Mouse (Mus musculus): ENCODE results near the gene Rhod. TPM values are rescaled to one million over a fixed set of nuclear protein-coding genes. Genes with fewer than 3 reads are reported as not detected.
A peak's percentile ranks its signal among the peaks of the same experiment; 100 is the strongest.

Gene Rhod
- polyA plus RNA-seq, 1 experiment from 2014 or later = 31.8 TPM

GRCm38 (mm10) chr19:4423021-4423420 lies 16.2 kb downstream of the Rhod start:
- Histone ChIP-seq H3K36me3 (replicated peaks) (peaks cover 46% of the 10 kb centered on the region), H3K27me3 (replicated peaks; ENCODE audit: low read depth, poor library complexity, severe bottlenecking) (no peaks in the 10 kb centered on the region), H3K9me3 (no peaks in the 10 kb centered on the region), H3K4me1 (no peaks in the 10 kb centered on the region), H3K27ac (replicated peaks) (no peak overlapping the region), H3K4me3 (no peak overlapping the region)
- DNase-seq (ENCODE audit: low spot score) = no peak
- WGBS = 78% methylated on average over 3 of the region's 3 CpGs

- Histone ChIP-seq H3K27me3 (replicated peaks; ENCODE audit: low read depth, poor library complexity, severe bottlenecking) (no peaks in the 10 kb centered on the region), H3K4me1 (no peaks in the 10 kb centered on the region), H3K4me3 (no peak overlapping the region), H3K9me3 (no peaks in the 10 kb centered on the region), H3K36me3 (replicated peaks) (peaks cover 46% of the 10 kb centered on the region), H3K27ac (replicated peaks) (no peak overlapping the region)
- no peak for DNase-seq (ENCODE audit: low spot score)
- whole genome bisulfite sequencing = 95% methylated on average over 3 of the region's 3 CpGs
Observed at GRCm38 (mm10) chr19:4422581-4422980, 16.7 kb downstream of the Rhod start.

- Histone ChIP-seq H3K4me1 (no peaks in the 10 kb centered on the region), H3K36me3 (replicated peaks) (peaks cover 31% of the 10 kb centered on the region), H3K27ac (replicated peaks) (no peak overlapping the region), H3K4me3 (no peak overlapping the region), H3K27me3 (replicated peaks; ENCODE audit: low read depth, poor library complexity, severe bottlenecking) (no peaks in the 10 kb centered on the region), H3K9me3 (no peaks in the 10 kb centered on the region)
- no peak for DNase-seq (ENCODE audit: low spot score)
- WGBS = 87% methylated on average over 8 of the region's 8 CpGs
Observed at GRCm38 (mm10) chr19:4420153-4420910, 18.9 kb downstream of the Rhod start.

DNA sequence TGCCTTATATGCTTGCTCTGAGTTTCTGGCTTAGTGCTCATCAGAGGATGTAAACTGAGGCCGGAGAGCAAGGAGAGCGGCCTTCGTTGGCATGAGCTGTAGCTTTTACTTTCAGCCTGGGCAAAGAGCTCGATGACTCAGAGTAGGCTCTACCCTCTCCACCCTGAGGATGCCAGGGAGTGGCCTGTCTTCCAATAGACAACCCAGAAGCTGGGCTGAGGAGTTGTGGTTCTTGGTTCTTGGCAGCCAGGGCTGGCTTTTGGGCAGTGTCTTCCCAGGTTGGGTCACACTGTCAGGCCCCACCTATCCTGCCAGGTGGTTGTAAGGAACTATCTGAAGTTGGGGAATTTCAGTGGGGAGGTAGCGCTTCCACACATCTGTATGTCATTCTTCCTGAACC lies 19.5 kb downstream of the Rhod start:
- no peaks in the 10 kb centered on the region for H3K9me3 ChIP-seq
- no peaks in the 10 kb centered on the region for H3K27me3 ChIP-seq (replicated peaks; ENCODE audit: low read depth, poor library complexity, severe bottlenecking)
- 93% methylated on average over 5 of the region's 5 CpGs for WGBS
- no peak overlapping the region for H3K4me3 ChIP-seq
- H3K4me1 ChIP-seq = no peaks in the 10 kb centered on the region
- H3K36me3 ChIP-seq (replicated peaks) = peaks cover 24% of the 10 kb centered on the region
- no peak for DNase-seq (ENCODE audit: low spot score)
- no peak overlapping the region for H3K27ac ChIP-seq (replicated peaks)

DNA sequence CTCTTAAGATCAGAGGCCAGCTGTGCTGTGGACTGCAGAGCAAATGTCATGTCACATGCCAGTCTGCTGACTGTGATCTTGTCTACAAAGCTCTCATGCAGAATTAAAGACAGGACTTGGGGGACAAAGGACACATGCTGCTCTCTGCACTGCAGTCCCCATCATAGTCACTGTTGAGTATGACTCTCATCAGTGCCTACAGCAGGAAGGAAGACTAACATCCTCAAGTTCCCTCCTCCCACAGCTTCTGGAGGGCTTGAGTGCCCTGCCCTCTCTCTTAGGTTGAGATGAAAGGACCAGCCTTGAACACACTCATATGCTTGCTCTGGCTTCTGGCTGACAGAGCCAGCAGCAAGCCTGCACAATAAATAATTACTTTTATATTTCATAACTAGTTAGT lies 21.5 kb downstream of the Rhod start:
- Histone ChIP-seq H3K27ac (replicated peaks) (no peak overlapping the region), H3K4me1 (no peaks in the 10 kb centered on the region), H3K27me3 (replicated peaks; ENCODE audit: low read depth, poor library complexity, severe bottlenecking) (no peaks in the 10 kb centered on the region), H3K9me3 (no peaks in the 10 kb centered on the region), H3K36me3 (replicated peaks) (peaks cover 17% of the 10 kb centered on the region), H3K4me3 (no peak overlapping the region)
- DNase-seq (ENCODE audit: low spot score) = peak; percentile 5

- Histone ChIP-seq H3K9me3 (no peaks in the 10 kb centered on the region), H3K27me3 (replicated peaks; ENCODE audit: low read depth, poor library complexity, severe bottlenecking) (no peaks in the 10 kb centered on the region), H3K36me3 (replicated peaks) (peaks cover 12% of the 10 kb centered on the region), H3K4me1 (no peaks in the 10 kb centered on the region), H3K4me3 (no peak overlapping the region), H3K27ac (replicated peaks) (no peak overlapping the region)
- WGBS = 0% methylated on average over 1 of the region's 1 CpGs
- peak; percentile 56 for DNase-seq (ENCODE audit: low spot score)
Observed at GRCm38 (mm10) chr19:4417183-4417582, 22.0 kb downstream of the Rhod start.

GRCm38 (mm10) chr19:4414631-4415030 lies 24.6 kb downstream of the Rhod start:
- no peaks in the 10 kb centered on the region for H3K36me3 ChIP-seq (replicated peaks)
- no peak overlapping the region for H3K4me3 ChIP-seq
- DNase-seq (ENCODE audit: low spot score) = peak; percentile 0
- no peaks in the 10 kb centered on the region for H3K27me3 ChIP-seq (replicated peaks; ENCODE audit: low read depth, poor library complexity, severe bottlenecking)
- WGBS = 89% methylated on average over 1 of the region's 1 CpGs
- no peaks in the 10 kb centered on the region for H3K4me1 ChIP-seq
- H3K27ac ChIP-seq (replicated peaks) = no peak overlapping the region
- no peaks in the 10 kb centered on the region for H3K9me3 ChIP-seq

- no peaks in the 10 kb centered on the region for H3K36me3 ChIP-seq (replicated peaks)
- DNase-seq (ENCODE audit: low spot score) = no peak
- no peaks in the 10 kb centered on the region for H3K9me3 ChIP-seq
- 69% methylated on average over 2 of the region's 2 CpGs for WGBS
- H3K27me3 ChIP-seq (replicated peaks; ENCODE audit: low read depth, poor library complexity, severe bottlenecking) = no peaks in the 10 kb centered on the region
- H3K4me3 ChIP-seq = no peak overlapping the region
- no peak overlapping the region for H3K27ac ChIP-seq (replicated peaks)
- no peaks in the 10 kb centered on the region for H3K4me1 ChIP-seq
Observed at GRCm38 (mm10) chr19:4409062-4409461, 30.2 kb downstream of the Rhod start.

GRCm38 (mm10) chr19:4404840-4405239 lies 34.4 kb downstream of the Rhod start:
- Histone ChIP-seq H3K4me3 (no peak overlapping the region), H3K27ac (replicated peaks) (no peak overlapping the region)
- WGBS = 90% methylated on average over 2 of the region's 2 CpGs

DNA sequence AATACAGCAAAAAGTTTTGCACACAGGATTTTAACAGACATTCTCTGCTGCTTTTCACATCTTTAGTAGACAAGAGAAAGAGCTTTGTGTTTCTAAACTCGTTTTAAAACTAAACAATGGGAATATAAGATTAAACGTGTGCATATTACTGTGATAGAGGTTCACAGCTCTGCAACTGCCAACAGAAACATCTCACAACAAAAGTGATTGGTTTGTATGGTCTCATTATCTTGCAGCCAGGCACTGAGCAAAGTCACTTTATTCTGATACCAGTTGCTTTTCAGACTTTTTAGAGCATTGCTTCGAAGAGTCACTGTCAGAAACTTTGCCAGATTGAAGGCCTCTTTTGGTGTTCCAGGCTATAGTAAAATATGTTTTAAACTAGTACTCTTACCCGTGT lies 40.3 kb downstream of the Rhod start:
- no peak for DNase-seq (ENCODE audit: low spot score)
- H3K36me3 ChIP-seq (replicated peaks) = peaks cover under 1% of the 10 kb centered on the region; the same call in 1 of the 2 replicates
- H3K4me3 ChIP-seq = 0 out of 2 replicates have a peak overlapping the region, but pooled peaks have one; percentile 93
- H3K9me3 ChIP-seq = peaks cover 3% of the 10 kb centered on the region; the same call in 1 of the 2 replicates
- peaks cover 5% of the 10 kb centered on the region for H3K27me3 ChIP-seq (replicated peaks; ENCODE audit: low read depth, poor library complexity, severe bottlenecking)
- peaks cover 25% of the 10 kb centered on the region for H3K4me1 ChIP-seq
- 76% methylated on average over 4 of the region's 4 CpGs for WGBS
- no peak overlapping the region for H3K27ac ChIP-seq (replicated peaks)

More at GRCm38 (mm10) chr19:4404840-4405239, 34.4 kb downstream of the Rhod start:
- Histone ChIP-seq H3K27me3 (replicated peaks; ENCODE audit: low read depth, poor library complexity, severe bottlenecking) (no peaks in the 10 kb centered on the region), H3K36me3 (replicated peaks) (no peaks in the 10 kb centered on the region), H3K9me3 (peaks cover 3% of the 10 kb centered on the region; the same call in 1 of the 2 replicates), H3K4me1 (no peaks in the 10 kb centered on the region)
- no peak for DNase-seq (ENCODE audit: low spot score)

DNA sequence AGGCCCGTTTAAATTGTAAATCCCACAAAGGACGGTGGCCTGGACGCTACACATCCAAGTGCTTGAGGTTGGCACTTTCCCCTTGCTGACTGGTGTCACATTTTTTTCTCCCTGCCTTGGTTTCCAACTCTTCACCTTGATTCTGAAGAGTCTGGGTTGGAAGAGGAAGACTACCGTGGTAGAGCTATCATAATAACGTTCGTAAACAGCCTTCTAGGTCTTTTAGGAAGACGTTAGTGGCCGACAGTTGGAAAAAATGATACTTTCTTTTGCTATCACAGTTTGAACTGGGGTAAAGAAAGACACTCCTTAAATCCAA lies 40.6 kb downstream of the Rhod start:
- no peak for DNase-seq (ENCODE audit: low spot score)
- Histone ChIP-seq H3K4me3 (peak overlapping the region; percentile 93), H3K27ac (replicated peaks) (peak overlapping the region; percentile 99), H3K9me3 (peaks cover 3% of the 10 kb centered on the region; the same call in 1 of the 2 replicates), H3K36me3 (replicated peaks) (peaks cover 4% of the 10 kb centered on the region), H3K4me1 (peaks cover 28% of the 10 kb centered on the region), H3K27me3 (replicated peaks; ENCODE audit: low read depth, poor library complexity, severe bottlenecking) (peaks cover 5% of the 10 kb centered on the region)
- 24% methylated on average over 8 of the region's 8 CpGs for WGBS

GRCm38 (mm10) chr19:4397798-4398629 lies 41.2 kb downstream of the Rhod start, which contains the start of gene Kdm2a:
Kdm2a (minus strand) TSS chr19:4398285.
- Histone ChIP-seq H3K4me1 (peaks cover 33% of the 10 kb centered on the region), H3K36me3 (replicated peaks) (peaks cover 10% of the 10 kb centered on the region), H3K27ac (replicated peaks) (peak within 1 kb of the TSS; percentile 99), H3K4me3 (peak within 1 kb of the TSS; percentile 93), H3K27me3 (replicated peaks; ENCODE audit: low read depth, poor library complexity, severe bottlenecking) (peaks cover 5% of the 10 kb centered on the region), H3K9me3 (peaks cover 3% of the 10 kb centered on the region; the same call in 1 of the 2 replicates)
- WGBS = under 1% methylated on average over 82 of the region's 82 CpGs
- peak; percentile 65 for DNase-seq (ENCODE audit: low spot score)
